Mouse (Mus musculus) stomach, embryonic 14.5 days (tissue): ENCODE measurements around the gene Map7d1. TPM values are rescaled to one million over a fixed set of nuclear protein-coding genes. Genes with fewer than 3 reads are reported as not detected.
A peak's percentile ranks its signal among the peaks of the same experiment; 100 is the strongest.

ENCODE experiments used
- ATAC-seq: fragments of 200-750 bp; cut with Nextera tagmentation; 2 replicates; pipeline ENCODE4 v1.8.0; 2017; ENCODE audit warnings: low read depth, moderate TSS enrichment; ENCODE audit not compliant: insufficient number of reproducible peaks, insufficient read depth, low FRiP score
- H3K27ac ChIP-seq: fragments of 300-500 bp; sonication (generic); 2 replicates; pipeline ENCODE4 v1.5.1; 2014; ENCODE audit warnings: mild to moderate bottlenecking, low read length, moderate library complexity, mixed read lengths
- H3K27me3 ChIP-seq: fragments of 300-500 bp; sonication (generic); 2 replicates; pipeline ENCODE4 v1.6.1; 2014; ENCODE audit warnings: low read length, control low read depth, mixed read lengths; ENCODE audit not compliant: control insufficient read depth, insufficient read depth
- H3K36me3 ChIP-seq: fragments of 300-500 bp; sonication (generic); 2 replicates; pipeline ENCODE4 v1.6.1; 2014; ENCODE audit warnings: mild to moderate bottlenecking, control low read depth, low read length, moderate library complexity, mixed read lengths; ENCODE audit not compliant: control insufficient read depth, insufficient read depth
- H3K4me1 ChIP-seq: fragments of 300-500 bp; sonication (generic); 2 replicates; pipeline ENCODE4 v1.6.1; 2014; ENCODE audit warnings: low read length, control low read depth, mixed read lengths; ENCODE audit not compliant: control insufficient read depth, insufficient read depth
- H3K4me2 ChIP-seq: fragments of 300-500 bp; sonication (generic); replicated peaks from 2 replicates; pipeline ENCODE4 v1.6.1; 2014; ENCODE audit warnings: low read depth, low read length, control low read depth
- H3K4me3 ChIP-seq: fragments of 300-500 bp; sonication (generic); 2 replicates; pipeline ENCODE4 v1.5.1; 2014; ENCODE audit warnings: low read depth, low read length, control low read depth
- H3K9ac ChIP-seq: fragments of 300-500 bp; sonication (generic); replicated peaks from 2 replicates; pipeline ENCODE4 v1.6.1; 2014; ENCODE audit warnings: low read depth, mild to moderate bottlenecking, control low read depth, low read length, moderate library complexity, mixed read lengths
- H3K9me3 ChIP-seq: fragments of 300-500 bp; sonication (generic); 2 replicates; pipeline ENCODE4 v1.6.1; 2016; ENCODE audit warnings: low read depth, low read length, control low read depth; ENCODE audit not compliant: control insufficient read depth
- WGBS: fragments of 180-500 bp; shearing (Covaris S2); extraction: QIAGEN DNeasy Blood & Tissue Kit; methylation state at CpG from one replicate; pipeline ENCODE4 v1.1.7; 2014; 5-methylcytosine and 5-hydroxymethylcytosine counted together
- polyA plus RNA-seq: library from polyadenylated mRNA; unstranded; fragments of >200 nt; fragmentation: Nextera tagmentation; extraction: Ambion mirVana; gene quantifications from 2 replicates; pipeline ENCODE4 v1.2.1, GENCODE M21; 2014

The Map7d1 gene
- polyA plus RNA-seq, 1 experiment from 2014 or later = 38.7 TPM

DNA sequence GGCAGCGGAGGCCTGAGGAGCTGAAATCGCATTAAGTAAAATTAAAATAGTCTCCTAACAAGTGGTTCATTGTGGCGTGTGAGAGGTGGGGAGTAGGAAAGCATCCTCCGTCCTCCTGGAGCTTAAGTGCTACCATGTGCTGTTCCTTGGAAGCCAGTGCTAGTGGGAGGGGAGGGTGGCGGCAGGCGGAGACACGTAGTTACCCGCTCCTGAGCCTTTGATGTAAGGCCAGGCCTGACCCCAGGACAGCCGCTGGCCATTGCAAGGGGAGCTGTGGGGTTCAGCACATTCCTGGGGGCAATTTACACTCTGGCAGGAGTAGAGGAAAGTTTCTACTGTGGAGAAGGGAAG lies 22.4 kb upstream of the Map7d1 start:
- 35% methylated on average over 9 of the region's 9 CpGs for WGBS
- Histone ChIP-seq H3K4me1 (no peaks in the 10 kb centered on the region), H3K4me3 (no peak overlapping the region), H3K9ac (no peak overlapping the region), H3K9me3 (no peaks in the 10 kb centered on the region), H3K27ac (no peak overlapping the region), H3K36me3 (peaks cover 6% of the 10 kb centered on the region), H3K27me3 (no peaks in the 10 kb centered on the region), H3K4me2 (no peak overlapping the region)
- no peak for ATAC-seq

DNA sequence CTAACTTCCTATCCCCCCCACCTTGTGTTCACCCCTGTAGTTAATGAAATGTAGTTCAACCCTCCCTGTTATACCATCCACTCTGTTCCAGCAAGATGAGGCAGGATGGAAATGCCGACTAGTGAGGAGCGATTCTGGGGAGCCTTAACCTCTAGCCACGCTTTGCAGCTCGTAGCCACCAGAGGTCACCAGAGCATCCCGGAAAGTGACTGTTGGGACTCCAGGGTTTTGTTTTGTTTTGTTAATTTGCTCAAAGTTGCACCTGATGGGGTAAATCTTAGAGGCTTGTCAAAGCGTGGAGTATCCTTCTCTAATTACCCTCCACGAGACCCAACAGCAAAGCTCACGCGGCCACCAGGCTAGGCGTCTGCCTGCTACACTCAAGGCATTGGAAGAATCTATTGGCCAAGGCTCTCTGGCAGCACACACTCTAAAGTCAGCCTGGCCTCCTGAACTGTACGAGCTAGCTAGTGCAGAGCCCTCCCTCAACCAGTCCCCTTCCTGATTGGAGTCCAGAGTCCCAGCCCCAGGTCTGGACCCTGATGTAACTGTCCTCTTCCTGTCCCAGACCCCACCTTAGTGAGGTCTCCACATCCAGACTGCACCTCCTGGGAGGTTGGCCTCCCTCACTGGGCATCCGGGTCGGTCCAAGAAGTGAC lies 21.9 kb upstream of the Map7d1 start:
- H3K9me3 ChIP-seq = no peaks in the 10 kb centered on the region
- no peaks in the 10 kb centered on the region for H3K4me1 ChIP-seq
- H3K9ac ChIP-seq = no peak overlapping the region
- WGBS = 9% methylated on average over 13 of the region's 13 CpGs
- ATAC-seq = peak; percentile 44; the same call in 1 of the 2 replicates
- H3K36me3 ChIP-seq = peaks cover 11% of the 10 kb centered on the region
- H3K4me3 ChIP-seq = no peak overlapping the region
- peak overlapping the region; percentile 23; the same call in 1 of the 2 replicates for H3K4me2 ChIP-seq
- H3K27ac ChIP-seq = no peak overlapping the region
- no peaks in the 10 kb centered on the region for H3K27me3 ChIP-seq

DNA sequence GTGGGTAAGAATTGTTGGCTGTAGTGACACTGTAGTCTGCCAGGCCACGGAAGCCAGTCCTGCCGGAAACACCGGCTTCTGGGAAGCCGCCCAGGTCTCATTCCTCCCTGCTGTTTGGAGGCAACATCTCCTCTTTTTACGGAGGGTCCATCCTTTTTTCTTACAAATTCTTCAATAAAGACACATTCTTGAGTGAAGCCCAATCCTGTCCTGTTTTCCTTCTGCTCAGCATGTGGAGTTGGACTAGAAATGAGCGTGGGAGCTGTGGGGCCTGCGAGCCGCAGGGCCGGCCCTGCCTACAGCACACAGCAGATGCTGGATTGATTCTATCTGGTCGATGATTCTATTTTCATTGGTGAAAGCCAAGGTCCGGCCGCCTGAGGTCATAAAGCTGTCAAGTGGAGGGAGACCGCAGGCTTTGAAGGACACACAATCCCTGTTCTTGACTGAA lies 19.6 kb upstream of the Map7d1 start:
- WGBS = 78% methylated on average over 13 of the region's 13 CpGs
- H3K4me1 ChIP-seq = no peaks in the 10 kb centered on the region
- H3K36me3 ChIP-seq = peaks cover 16% of the 10 kb centered on the region
- no peak overlapping the region for H3K9ac ChIP-seq
- no peaks in the 10 kb centered on the region for H3K9me3 ChIP-seq
- ATAC-seq = no peak
- no peak overlapping the region for H3K4me3 ChIP-seq
- H3K4me2 ChIP-seq = no peak overlapping the region
- no peak overlapping the region for H3K27ac ChIP-seq
- no peaks in the 10 kb centered on the region for H3K27me3 ChIP-seq

DNA sequence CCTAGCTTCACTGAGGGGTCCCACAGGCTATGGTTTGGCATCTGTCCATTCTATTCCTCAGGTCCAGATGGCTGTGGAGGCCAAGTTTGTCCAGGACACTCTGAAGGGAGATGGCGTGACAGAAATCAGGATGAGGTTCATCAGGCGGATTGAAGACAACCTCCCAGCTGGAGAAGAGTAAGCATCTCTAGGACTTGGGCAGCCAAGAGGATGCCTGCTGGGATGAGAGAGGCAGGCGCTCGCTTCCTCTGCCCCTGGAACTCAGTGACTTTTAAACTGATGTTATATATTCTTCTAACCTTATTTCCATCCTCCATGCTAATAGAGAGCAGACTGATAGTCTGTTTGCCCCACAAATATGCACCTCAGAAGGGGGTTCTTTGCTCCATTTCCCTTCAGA lies 18.9 kb upstream of the Map7d1 start:
- Histone ChIP-seq H3K4me2 (no peak overlapping the region), H3K4me1 (no peaks in the 10 kb centered on the region), H3K36me3 (peaks cover 16% of the 10 kb centered on the region), H3K4me3 (no peak overlapping the region), H3K27me3 (no peaks in the 10 kb centered on the region), H3K9ac (no peak overlapping the region), H3K9me3 (no peaks in the 10 kb centered on the region), H3K27ac (no peak overlapping the region)
- no peak for ATAC-seq
- 87% methylated on average over 4 of the region's 4 CpGs for WGBS

DNA sequence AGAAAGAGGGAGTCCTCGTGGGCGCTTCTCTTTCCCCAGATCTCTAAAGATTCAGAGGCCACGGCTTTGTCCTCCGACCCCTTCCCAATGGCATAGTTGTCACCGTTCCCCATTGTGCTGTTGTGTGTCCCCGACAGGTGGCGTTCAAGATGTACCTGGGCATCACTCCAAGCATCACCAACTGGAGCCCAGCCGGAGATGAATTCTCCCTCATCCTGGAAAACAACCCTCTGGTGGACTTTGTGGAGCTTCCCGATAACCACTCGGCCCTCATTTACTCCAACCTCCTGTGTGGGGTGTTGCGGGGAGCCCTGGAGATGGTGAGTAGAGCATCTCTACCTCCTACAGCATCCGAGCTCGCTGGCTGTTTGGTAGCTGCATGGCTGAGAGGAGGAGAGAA lies 17.6 kb upstream of the Map7d1 start:
- H3K27me3 ChIP-seq = no peaks in the 10 kb centered on the region
- no peaks in the 10 kb centered on the region for H3K4me1 ChIP-seq
- H3K27ac ChIP-seq = no peak overlapping the region
- H3K9ac ChIP-seq = no peak overlapping the region
- ATAC-seq = no peak
- H3K9me3 ChIP-seq = no peaks in the 10 kb centered on the region
- peaks cover 16% of the 10 kb centered on the region for H3K36me3 ChIP-seq
- no peak overlapping the region for H3K4me2 ChIP-seq
- WGBS = 80% methylated on average over 13 of the region's 13 CpGs
- H3K4me3 ChIP-seq = no peak overlapping the region

DNA sequence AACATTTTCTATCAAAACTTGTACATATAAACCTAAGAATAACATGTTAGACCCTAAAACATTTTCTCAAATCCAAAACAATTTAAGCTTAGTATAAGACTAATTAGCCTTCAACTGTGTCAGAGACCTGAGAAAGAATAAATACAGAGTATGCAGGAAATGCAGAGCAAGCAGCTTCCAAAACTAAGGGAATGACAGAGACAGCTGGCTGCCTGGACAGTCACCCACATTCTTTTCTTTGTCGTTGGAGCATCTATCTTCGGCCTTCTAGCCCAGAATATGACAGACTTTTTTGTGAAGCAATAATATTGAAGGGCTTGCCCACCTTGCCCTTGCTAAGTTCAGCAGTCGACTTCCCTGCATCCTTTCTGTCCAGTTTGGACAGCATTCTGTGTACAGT lies 13.1 kb upstream of the Map7d1 start:
- WGBS = 73% methylated on average over 3 of the region's 3 CpGs
- no peak overlapping the region for H3K4me2 ChIP-seq

DNA sequence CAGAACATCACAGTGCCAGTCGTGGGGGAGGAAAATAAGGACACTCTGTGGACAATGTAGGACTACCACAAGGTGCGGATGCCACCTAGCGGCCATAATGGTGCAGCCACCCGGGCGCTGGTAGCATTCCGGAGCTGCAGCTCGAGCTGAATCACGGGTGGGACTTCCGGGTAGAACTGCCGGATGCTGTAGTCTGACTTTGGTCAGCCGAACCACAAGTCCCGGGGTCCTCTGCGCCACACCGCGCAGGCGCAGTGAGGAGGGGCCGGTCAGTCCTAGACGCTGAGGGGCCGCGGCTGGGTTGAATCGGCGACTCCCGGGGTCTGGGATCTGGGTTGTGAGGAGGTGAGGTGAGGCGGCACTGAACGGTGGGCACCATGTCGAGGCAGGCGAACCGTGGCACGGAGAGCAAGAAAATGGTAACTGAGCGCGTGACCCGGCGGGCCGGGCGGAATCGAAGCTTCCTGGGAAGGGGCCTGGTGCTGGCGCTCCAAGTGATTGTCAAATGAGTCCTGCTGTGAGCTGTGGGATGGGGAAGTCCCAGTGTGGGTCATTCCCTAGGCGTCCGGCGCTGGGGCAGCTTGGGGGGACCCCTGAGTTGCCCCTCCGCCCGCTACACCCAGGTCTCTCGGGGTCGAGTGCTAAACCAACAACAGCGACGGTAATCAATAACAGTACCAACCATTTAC lies 6.1 kb upstream of the Map7d1 start, which contains the start of gene Trappc3:
TSS of gene Trappc3 (plus strand) at position 207 of the 689 bp plus-strand sequence.
- peak; percentile 92 for ATAC-seq
- WGBS = under 1% methylated on average over 46 of the region's 46 CpGs
- Histone ChIP-seq H3K9ac (peak within 1 kb of the TSS; percentile 87), H3K4me3 (peak within 1 kb of the TSS; percentile 82), H3K4me1 (peaks cover 36% of the 10 kb centered on the region), H3K27me3 (no peaks in the 10 kb centered on the region), H3K27ac (peak within 1 kb of the TSS; percentile 89), H3K9me3 (no peaks in the 10 kb centered on the region), H3K4me2 (peak within 1 kb of the TSS; percentile 65), H3K36me3 (no peaks in the 10 kb centered on the region; the same call in 1 of the 2 replicates)

More for the DNA sequence above, 13.1 kb upstream of the Map7d1 start:
- Histone ChIP-seq H3K27me3 (no peaks in the 10 kb centered on the region), H3K4me1 (no peaks in the 10 kb centered on the region), H3K9ac (no peak overlapping the region), H3K27ac (no peak overlapping the region), H3K4me3 (no peak overlapping the region), H3K9me3 (no peaks in the 10 kb centered on the region), H3K36me3 (peaks cover 16% of the 10 kb centered on the region)
- ATAC-seq = no peak

DNA sequence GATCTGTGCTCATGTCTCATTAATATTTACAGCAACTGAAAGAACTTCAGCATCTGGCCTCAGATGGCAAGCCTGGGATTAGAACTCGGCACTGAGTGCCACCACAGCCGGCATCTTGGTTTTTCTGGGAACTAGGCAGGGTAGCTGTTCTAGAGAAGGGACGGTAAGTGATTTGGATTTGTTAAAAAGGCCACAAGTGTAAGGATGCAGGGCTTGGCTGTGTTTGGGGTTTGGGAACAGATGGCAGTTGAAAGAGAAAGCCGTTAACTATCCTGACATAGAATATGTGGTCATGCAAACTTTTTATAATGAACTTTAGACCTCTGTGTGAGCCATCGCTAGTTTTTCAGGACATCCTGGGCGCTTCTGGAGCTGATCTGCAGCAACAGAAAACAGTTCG lies 5.5 kb upstream of the Map7d1 start:
- Histone ChIP-seq H3K27ac (no peak overlapping the region), H3K36me3 (no peaks in the 10 kb centered on the region; the same call in 1 of the 2 replicates), H3K4me3 (no peak overlapping the region), H3K27me3 (no peaks in the 10 kb centered on the region), H3K9me3 (no peaks in the 10 kb centered on the region), H3K4me1 (peaks cover 40% of the 10 kb centered on the region), H3K4me2 (no peak overlapping the region), H3K9ac (no peak overlapping the region)
- ATAC-seq = no peak
- 51% methylated on average over 7 of the region's 7 CpGs for WGBS
